Mouse (Mus musculus): Measurements from ENCODE around the gene Dner. TPM values are rescaled to one million over a fixed set of nuclear protein-coding genes. Genes with fewer than 3 reads are reported as not detected.

Gene Dner
- total RNA-seq, 1 experiment, result 2.1 TPM

DNA sequence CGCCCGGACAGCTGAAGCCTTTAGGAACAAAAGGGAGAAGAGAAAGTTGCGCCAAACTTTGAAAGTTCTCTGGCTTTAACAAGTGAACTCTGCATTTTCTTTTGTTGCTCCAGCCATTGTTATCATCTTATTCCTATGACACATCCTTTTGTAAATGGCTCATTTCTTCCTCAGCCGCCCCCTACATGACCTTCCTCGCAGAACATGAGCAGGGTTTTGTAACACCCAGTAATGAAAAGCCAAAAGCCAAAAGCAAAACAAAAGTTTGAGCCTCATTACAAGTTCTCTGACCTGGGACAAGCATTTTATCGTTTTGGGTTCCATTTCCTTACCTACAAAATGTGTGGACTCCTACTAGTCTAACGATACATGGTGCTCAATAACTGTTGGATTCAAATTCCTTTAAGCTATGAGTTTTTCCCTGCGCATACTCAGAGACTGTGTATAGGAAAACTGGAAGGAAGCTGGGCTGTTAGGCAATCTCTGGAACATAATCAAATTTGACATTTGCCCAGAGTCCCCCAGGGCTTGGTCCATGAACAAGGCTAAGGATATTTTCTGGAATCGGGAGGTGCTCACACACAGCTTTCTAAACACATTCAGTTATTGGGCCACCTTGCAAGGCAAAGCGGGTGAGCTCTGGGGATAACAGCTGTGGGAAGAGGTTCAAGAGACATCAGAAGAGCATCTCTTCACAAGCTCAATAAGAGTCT, 246.3 kb downstream of the Dner start:
- no peaks in the 10 kb centered on the region for H3K4me1 ChIP-seq (ENCODE audit: control insufficient read depth in 2 of 2, insufficient read depth in 2 of 2, low read length in 2 of 2, poor library complexity in 1 of 2)
- in situ Hi-C loops (cut with MboI; ENCODE audit: low sequenced_read_pairs in 2 of 2, unreplicated experiment in 2 of 2), result loop anchor here in 1 of 2 experiments (25.0 kb wide), 1 partner anchor 712 kb away; no protein-coding TSS in a partner anchor
- TF ChIP-seq CHD2 (IDR thresholded peaks at IDR 0.05; ENCODE audit: low read depth, low read length) (no peak), HCFC1 (IDR thresholded peaks at IDR 0.05; ENCODE audit: borderline replicate concordance, insufficient read depth, low read length) (no peak), ZNF384 (IDR thresholded peaks at IDR 0.05; ENCODE audit: low read depth, low read length) (no peak)
- H3K4me3 ChIP-seq (ENCODE audit: insufficient read depth in 1 of 2, low read depth in 1 of 2, low read length in 2 of 2, poor library complexity in 1 of 2, severe bottlenecking in 1 of 2), result no peak overlapping the region
- no peaks in the 10 kb centered on the region for H3K36me3 ChIP-seq (ENCODE audit: control insufficient read depth, insufficient read depth, low read length, poor library complexity, severe bottlenecking)
- no peak for DNase-seq (ENCODE audit: low read depth, low spot score)
- H3K9ac ChIP-seq (ENCODE audit: insufficient read depth, low read depth, low read length, poor library complexity, severe bottlenecking), result no peak overlapping the region
- no peaks in the 10 kb centered on the region for H3K9me3 ChIP-seq (ENCODE audit: control insufficient read depth, insufficient read depth, low read depth, low read length)
- H3K27ac ChIP-seq (ENCODE audit: insufficient read depth, low read depth, low read length, poor library complexity, severe bottlenecking), result no peak overlapping the region

DNA sequence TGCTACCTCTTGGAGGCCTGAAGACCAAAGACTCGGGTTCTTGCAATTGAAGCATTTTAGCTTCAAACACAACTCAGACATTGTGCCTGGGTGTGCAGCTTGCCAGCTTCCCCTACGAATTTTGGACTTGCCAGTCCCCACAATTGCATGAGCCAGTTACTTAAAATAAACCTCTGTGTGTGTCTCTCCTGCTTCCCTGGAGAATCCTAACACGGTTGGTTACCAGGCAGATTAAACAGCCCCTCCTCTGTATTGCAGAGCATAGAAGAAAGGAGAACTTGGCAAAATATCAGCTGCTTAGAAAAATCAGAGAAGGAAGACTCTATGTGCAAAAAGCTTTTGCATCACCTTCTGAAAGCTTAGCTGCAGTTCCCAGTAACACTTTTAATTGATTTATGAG, 252.4 kb downstream of the Dner start:
- in situ Hi-C loops (cut with MboI; ENCODE audit: low sequenced_read_pairs in 2 of 2, unreplicated experiment in 2 of 2), result no loop called here
- TF ChIP-seq HCFC1 (IDR thresholded peaks at IDR 0.05; ENCODE audit: borderline replicate concordance, insufficient read depth, low read length) (no peak), ZNF384 (IDR thresholded peaks at IDR 0.05; ENCODE audit: low read depth, low read length) (no peak), CHD2 (IDR thresholded peaks at IDR 0.05; ENCODE audit: low read depth, low read length) (no peak), MAFK (IDR thresholded peaks at IDR 0.05; ENCODE audit: insufficient read depth, low read depth, low read length) (no peak), ZC3H11A (IDR thresholded peaks at IDR 0.05; ENCODE audit: borderline replicate concordance, low read depth, low read length) (no peak)
- no peak for DNase-seq (ENCODE audit: low read depth, low spot score)
- no peak overlapping the region for H3K4me3 ChIP-seq (ENCODE audit: insufficient read depth in 1 of 2, low read depth in 1 of 2, low read length in 2 of 2, poor library complexity in 1 of 2, severe bottlenecking in 1 of 2)
- H3K9ac ChIP-seq (ENCODE audit: insufficient read depth, low read depth, low read length, poor library complexity, severe bottlenecking), result no peak overlapping the region
- H3K36me3 ChIP-seq (ENCODE audit: control insufficient read depth, insufficient read depth, low read length, poor library complexity, severe bottlenecking), result no peaks in the 10 kb centered on the region
- no peak overlapping the region for H3K27ac ChIP-seq (ENCODE audit: insufficient read depth, low read depth, low read length, poor library complexity, severe bottlenecking)
- H3K9me3 ChIP-seq (ENCODE audit: control insufficient read depth, insufficient read depth, low read depth, low read length), result no peaks in the 10 kb centered on the region
- no peaks in the 10 kb centered on the region for H3K4me1 ChIP-seq (ENCODE audit: control insufficient read depth in 2 of 2, insufficient read depth in 2 of 2, low read length in 2 of 2, poor library complexity in 1 of 2)

DNA sequence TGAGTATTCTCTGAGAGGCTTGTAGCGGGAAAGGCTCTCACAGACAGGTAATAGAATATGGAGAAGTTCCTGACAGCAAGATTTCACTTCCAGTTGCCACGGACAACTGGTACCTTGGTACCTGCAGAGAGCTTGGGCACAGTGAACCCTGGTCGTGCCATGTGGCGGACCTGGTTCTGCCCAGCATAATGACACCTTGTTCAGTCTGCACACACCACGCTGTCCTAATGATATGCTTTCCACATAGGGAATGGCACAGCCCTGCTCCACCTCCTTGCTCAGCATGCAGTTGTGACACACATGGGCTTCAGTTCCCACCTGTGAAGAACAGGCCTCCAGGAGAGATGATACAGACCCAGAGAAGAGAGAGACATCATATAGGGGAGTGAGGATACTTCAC, 253.0 kb downstream of the Dner start:
- no peak for TF ChIP-seq MAFK (IDR thresholded peaks at IDR 0.05; ENCODE audit: insufficient read depth, low read depth, low read length)
- TF ChIP-seq ZC3H11A (IDR thresholded peaks at IDR 0.05; ENCODE audit: borderline replicate concordance, low read depth, low read length), result no peak
- TF ChIP-seq HCFC1 (IDR thresholded peaks at IDR 0.05; ENCODE audit: borderline replicate concordance, insufficient read depth, low read length), result no peak
- TF ChIP-seq ZNF384 (IDR thresholded peaks at IDR 0.05; ENCODE audit: low read depth, low read length), result no peak
- no peak for TF ChIP-seq CHD2 (IDR thresholded peaks at IDR 0.05; ENCODE audit: low read depth, low read length)
- Histone ChIP-seq H3K27ac (ENCODE audit: insufficient read depth, low read depth, low read length, poor library complexity, severe bottlenecking) (no peak overlapping the region), H3K9ac (ENCODE audit: insufficient read depth, low read depth, low read length, poor library complexity, severe bottlenecking) (no peak overlapping the region), H3K36me3 (ENCODE audit: control insufficient read depth, insufficient read depth, low read length, poor library complexity, severe bottlenecking) (no peaks in the 10 kb centered on the region), H3K4me1 (ENCODE audit: control insufficient read depth in 2 of 2, insufficient read depth in 2 of 2, low read length in 2 of 2, poor library complexity in 1 of 2) (no peaks in the 10 kb centered on the region), H3K9me3 (ENCODE audit: control insufficient read depth, insufficient read depth, low read depth, low read length) (no peaks in the 10 kb centered on the region), H3K4me3 (ENCODE audit: insufficient read depth in 1 of 2, low read depth in 1 of 2, low read length in 2 of 2, poor library complexity in 1 of 2, severe bottlenecking in 1 of 2) (no peak overlapping the region)
- no peak for DNase-seq (ENCODE audit: low read depth, low spot score)
- in situ Hi-C loops (cut with MboI; ENCODE audit: low sequenced_read_pairs in 2 of 2, unreplicated experiment in 2 of 2), result no loop called here

DNA sequence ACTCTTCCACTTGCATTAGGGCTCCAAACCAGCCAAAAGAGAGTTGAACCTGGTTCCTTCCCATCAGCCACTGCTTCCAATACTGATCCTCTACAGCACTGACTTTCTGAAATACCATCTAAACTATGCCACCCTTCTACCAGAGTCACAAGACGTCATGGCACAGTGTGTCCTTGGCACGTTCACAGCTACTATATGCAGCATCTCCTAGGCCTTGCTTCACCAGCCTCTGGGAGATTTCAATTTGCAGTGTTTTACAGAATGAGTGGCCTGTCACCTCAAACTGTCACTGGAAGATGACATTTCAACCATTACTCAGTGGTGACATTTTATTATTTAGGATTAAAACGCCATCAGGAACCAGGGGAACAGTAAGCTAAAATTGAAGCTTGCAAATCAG, 254.6 kb downstream of the Dner start:
- H3K4me1 ChIP-seq (ENCODE audit: control insufficient read depth in 2 of 2, insufficient read depth in 2 of 2, low read length in 2 of 2, poor library complexity in 1 of 2), result no peaks in the 10 kb centered on the region
- H3K4me3 ChIP-seq (ENCODE audit: insufficient read depth in 1 of 2, low read depth in 1 of 2, low read length in 2 of 2, poor library complexity in 1 of 2, severe bottlenecking in 1 of 2), result no peak overlapping the region
- H3K36me3 ChIP-seq (ENCODE audit: control insufficient read depth, insufficient read depth, low read length, poor library complexity, severe bottlenecking), result no peaks in the 10 kb centered on the region
- DNase-seq (ENCODE audit: low read depth, low spot score), result no peak
- no peaks in the 10 kb centered on the region for H3K9me3 ChIP-seq (ENCODE audit: control insufficient read depth, insufficient read depth, low read depth, low read length)
- H3K27ac ChIP-seq (ENCODE audit: insufficient read depth, low read depth, low read length, poor library complexity, severe bottlenecking), result no peak overlapping the region
- no peak for TF ChIP-seq ZNF384 (IDR thresholded peaks at IDR 0.05; ENCODE audit: low read depth, low read length)
- no peak for TF ChIP-seq MAFK (IDR thresholded peaks at IDR 0.05; ENCODE audit: insufficient read depth, low read depth, low read length)
- TF ChIP-seq ZC3H11A (IDR thresholded peaks at IDR 0.05; ENCODE audit: borderline replicate concordance, low read depth, low read length), result no peak
- TF ChIP-seq HCFC1 (IDR thresholded peaks at IDR 0.05; ENCODE audit: borderline replicate concordance, insufficient read depth, low read length), result no peak
- TF ChIP-seq CHD2 (IDR thresholded peaks at IDR 0.05; ENCODE audit: low read depth, low read length), result no peak
- in situ Hi-C loops (cut with MboI; ENCODE audit: low sequenced_read_pairs in 2 of 2, unreplicated experiment in 2 of 2), result no loop called here
- no peak overlapping the region; the same call in 1 of the 2 replicates for H3K9ac ChIP-seq (ENCODE audit: insufficient read depth, low read depth, low read length, poor library complexity, severe bottlenecking)

Measured in ES-E14 (cell line).